Mouse (Mus musculus) 416B (cell line): ENCODE data around the gene Zfp668.

Source experiments
- DNase-seq: peaks from one replicate; pipeline ENCODE4 v3.0.0; 2011; ENCODE audit warnings: low read depth

Zfp668 gene

GRCm38 (mm10) chr7:127895442-127895841 lies 18.8 kb upstream of the Zfp668 start, which contains the start of the genes Gm21974 and Vkorc1:
TSS of gene Gm21974 (minus strand) at chr7:127895454.
TSS of gene Vkorc1 (minus strand) at chr7:127895617.
- peak; percentile 97 for DNase-seq

- DNase-seq = no peak
Measured at GRCm38 (mm10) chr7:127894480-127894879, 17.9 kb upstream of the Zfp668 start.

- DNase-seq = no peak
Measured at GRCm38 (mm10) chr7:127890798-127891197, 14.2 kb upstream of the Zfp668 start, which contains the start of gene Prss53. TSS of gene Prss53 (minus strand) at chr7:127890970.

GRCm38 (mm10) chr7:127888821-127889220 lies 12.2 kb upstream of the Zfp668 start:
- DNase-seq = no peak

GRCm38 (mm10) chr7:127887781-127888180 lies 11.2 kb upstream of the Zfp668 start:
- no peak for DNase-seq

GRCm38 (mm10) chr7:127887191-127887590 lies 10.6 kb upstream of the Zfp668 start:
- DNase-seq = no peak

- no peak for DNase-seq
Measured at GRCm38 (mm10) chr7:127886551-127886950, 9.9 kb upstream of the Zfp668 start.

GRCm38 (mm10) chr7:127885951-127886350 lies 9.3 kb upstream of the Zfp668 start:
- no peak for DNase-seq

- no peak for DNase-seq
Measured at GRCm38 (mm10) chr7:127880431-127880830, 3.8 kb upstream of the Zfp668 start.

- no peak for DNase-seq
Measured at GRCm38 (mm10) chr7:127879301-127879700, 2.7 kb upstream of the Zfp668 start.

GRCm38 (mm10) chr7:127876041-127876466 lies 574 bp downstream of the Zfp668 start, which contains the start of gene Zfp646:
TSS of gene Zfp646 (plus strand) at chr7:127876221.
- DNase-seq = peak; percentile 91

- DNase-seq = peak; percentile 92
Measured at GRCm38 (mm10) chr7:127875627-127876001, 1.0 kb downstream of the Zfp668 start.

- peak; percentile 14 for DNase-seq
Measured at GRCm38 (mm10) chr7:127874812-127875626, 1.6 kb downstream of the Zfp668 start.

GRCm38 (mm10) chr7:127870136-127870821 lies 6.3 kb downstream of the Zfp668 start:
- peak; percentile 46 for DNase-seq

GRCm38 (mm10) chr7:127869149-127869810 lies 7.3 kb downstream of the Zfp668 start:
- DNase-seq = no peak

GRCm38 (mm10) chr7:127867641-127868040 lies 9.0 kb downstream of the Zfp668 start:
- DNase-seq = no peak

GRCm38 (mm10) chr7:127866434-127866833 lies 10.2 kb downstream of the Zfp668 start:
- no peak for DNase-seq

- DNase-seq = peak; percentile 53
Measured at GRCm38 (mm10) chr7:127858258-127858657, 18.4 kb downstream of the Zfp668 start.

- peak; percentile 54 for DNase-seq
Measured at GRCm38 (mm10) chr7:127850906-127851305, 25.7 kb downstream of the Zfp668 start.

GRCm38 (mm10) chr7:127849973-127850875 lies 26.4 kb downstream of the Zfp668 start:
- DNase-seq = no peak

GRCm38 (mm10) chr7:127842001-127842718 lies 34.5 kb downstream of the Zfp668 start:
- DNase-seq = peak; percentile 86
